Comparison of ENCODE assay signal across 23 mouse cellular contexts in the genomic region with DNA sequence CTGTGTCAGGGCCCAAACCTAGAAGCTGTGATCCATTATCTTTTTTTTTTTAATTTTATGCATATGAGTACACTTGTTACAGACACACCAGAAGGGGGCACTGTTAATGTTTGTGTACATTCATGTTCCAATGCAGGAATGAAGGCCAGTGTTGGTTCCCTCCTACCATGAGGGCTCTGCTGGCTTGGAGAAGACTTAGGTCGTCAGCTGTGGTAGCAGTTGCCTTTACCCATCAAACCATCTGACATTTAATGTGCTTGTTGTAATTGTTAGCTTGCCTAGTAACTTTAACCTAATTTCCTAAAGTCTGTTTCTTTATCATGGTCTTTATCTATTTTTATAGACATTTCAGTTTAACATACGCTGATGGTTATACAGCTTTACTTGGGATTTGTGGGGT. TPM values are rescaled to one million over a fixed set of nuclear protein-coding genes. Genes with fewer than 3 reads are reported as not detected.
DNase-seq lines count a peak whose midpoint lies in the region; ATAC-seq and TF ChIP-seq lines count a peak whose summit lies in the region.
"Had no signal": no experiment of that assay in that cellular context is flagged by ENCODE, and none has a peak within 500 bp of the region (broad histone marks: within the 10 kb centered on the region; RNA-seq: fewer than 3 reads in every experiment).

No protein-coding gene starts in this region.

- 68% methylated on average over 2 of the region's 2 CpGs for WGBS in intestine, postnatal 0 days
- 77% methylated on average over 2 of the region's 2 CpGs for WGBS in intestine, embryonic 15.5 days
- WGBS in liver, postnatal 0 days (ENCODE audit: insufficient replicate concordance): 89% methylated on average over 2 of the region's 2 CpGs

- TF ChIP-seq EP300 in liver, postnatal 0 days (IDR thresholded peaks at IDR 0.05; ENCODE audit: low read depth): no peak

- no peak overlapping the region for H3K9ac ChIP-seq in intestine, postnatal 0 days (ENCODE audit: low read depth, low read length)
- H3K9ac ChIP-seq in intestine, embryonic 15.5 days: no peak overlapping the region
- H3K9ac ChIP-seq in liver, postnatal 0 days (replicated peaks): no peak overlapping the region
- H3K9ac ChIP-seq: embryonic facial prominence, embryonic 12.5 days; embryonic facial prominence, embryonic 15.5 days; forebrain, embryonic 15.5 days; hindbrain, embryonic 13.5 days had no signal

- H3K4me3 ChIP-seq in intestine, postnatal 0 days (ENCODE audit: low read depth, low read length): no peak overlapping the region
- H3K4me3 ChIP-seq in intestine, embryonic 15.5 days (replicated peaks): no peak overlapping the region
- no peak overlapping the region for H3K4me3 ChIP-seq in liver, postnatal 0 days (ENCODE audit: low read depth, low read length)
- H3K4me3 ChIP-seq: embryonic facial prominence, embryonic 12.5 days; embryonic facial prominence, embryonic 15.5 days; forebrain, embryonic 15.5 days; hindbrain, embryonic 10.5 days; hindbrain, embryonic 13.5 days had no signal

- TF ChIP-seq CTCF in intestine, postnatal 0 days (IDR thresholded peaks at IDR 0.05; ENCODE audit: low read depth): peak; percentile 22; the same call in 1 of the 2 replicates
- 0 out of 2 replicates have a peak, but pooled peaks have one; percentile 13 for TF ChIP-seq CTCF in liver, postnatal 0 days (IDR thresholded peaks at IDR 0.05; ENCODE audit: low read depth)
- TF ChIP-seq CTCF in brain, embryonic 14.5 days (IDR thresholded peaks at IDR 0.05; ENCODE audit: borderline replicate concordance, extremely low read depth, insufficient read depth, insufficient read length): 0 out of 2 replicates have a peak, but pooled peaks have one; percentile 1

- DNase-seq in liver, postnatal 0 days: no peak
- no peak for DNase-seq in liver
- DNase-seq in brain, embryonic 14.5 days (ENCODE audit: low read depth): no peak
- DNase-seq in thymus, postnatal 10 days (ENCODE audit: low spot score in 2 of 2): no peak
- DNase-seq: adrenal gland, adult 8-10 months; adrenal gland, postnatal 25 days; cerebellum, adult 2 months; cerebellum, adult 9-11 months; cerebellum, postnatal 25 days; gastrocnemius, postnatal 10 days; gastrocnemius, postnatal 36 days; heart, postnatal 36 days had no signal

- no peaks in the 10 kb centered on the region for H3K4me1 ChIP-seq in intestine, postnatal 0 days (replicated peaks; ENCODE audit: control insufficient read depth, insufficient read depth, low read length)
- no peaks in the 10 kb centered on the region for H3K4me1 ChIP-seq in intestine, embryonic 15.5 days (replicated peaks)
- no peaks in the 10 kb centered on the region for H3K4me1 ChIP-seq in liver, postnatal 0 days (ENCODE audit: insufficient read depth)
- H3K4me1 ChIP-seq: embryonic facial prominence, embryonic 12.5 days; embryonic facial prominence, embryonic 15.5 days; hindbrain, embryonic 10.5 days had no signal

- ATAC-seq in intestine, postnatal 0 days: no peak
- no peak for ATAC-seq in intestine, embryonic 15.5 days
- no peak for ATAC-seq in liver, postnatal 0 days
- ATAC-seq: activated CD4-positive, CD25-positive, alpha-beta regulatory T cell, adult 4 months; CD4-positive, CD25-positive, alpha-beta regulatory T cell, adult 4 months; forebrain, embryonic 15.5 days; hindbrain, embryonic 16.5 days had no signal

- H3K36me3 ChIP-seq in intestine, postnatal 0 days (ENCODE audit: control insufficient read depth, insufficient read depth): peaks cover 22% of the 10 kb centered on the region
- 0 out of 2 replicates have a peak, but pooled peaks cover 6% of the 10 kb centered on the region for H3K36me3 ChIP-seq in intestine, embryonic 15.5 days
- H3K36me3 ChIP-seq in liver, postnatal 0 days (replicated peaks; ENCODE audit: insufficient read depth, low read length): peaks cover 18% of the 10 kb centered on the region

- H3K27me3 ChIP-seq in intestine, postnatal 0 days (replicated peaks; ENCODE audit: control insufficient read depth, insufficient read depth, low read length): no peaks in the 10 kb centered on the region
- no peaks in the 10 kb centered on the region for H3K27me3 ChIP-seq in intestine, embryonic 15.5 days (replicated peaks)
- H3K27me3 ChIP-seq in liver, postnatal 0 days (ENCODE audit: insufficient read depth, low read length): no peaks in the 10 kb centered on the region
- H3K27me3 ChIP-seq: embryonic facial prominence, embryonic 12.5 days; embryonic facial prominence, embryonic 15.5 days; forebrain, embryonic 15.5 days; hindbrain, embryonic 13.5 days had no signal

- no peak for TF ChIP-seq POLR2A in brain, embryonic 14.5 days (IDR thresholded peaks at IDR 0.05; ENCODE audit: borderline replicate concordance, extremely low read depth, insufficient read depth, insufficient read length, poor library complexity, severe bottlenecking)

- H3K4me2 ChIP-seq in intestine, postnatal 0 days (replicated peaks; ENCODE audit: low read depth): no peak overlapping the region
- no peak overlapping the region for H3K4me2 ChIP-seq in intestine, embryonic 15.5 days (replicated peaks)
- no peak overlapping the region for H3K4me2 ChIP-seq in liver, postnatal 0 days (ENCODE audit: low read depth, low read length)
- H3K4me2 ChIP-seq: embryonic facial prominence, embryonic 12.5 days; embryonic facial prominence, embryonic 15.5 days; forebrain, embryonic 15.5 days; heart, embryonic 11.5 days; hindbrain, embryonic 13.5 days had no signal

- H3K27ac ChIP-seq in intestine, postnatal 0 days (ENCODE audit: low read depth, low read length): no peak overlapping the region
- no peak overlapping the region for H3K27ac ChIP-seq in intestine, embryonic 15.5 days
- H3K27ac ChIP-seq in liver, postnatal 0 days (ENCODE audit: low read depth): no peak overlapping the region
- H3K27ac ChIP-seq: embryonic facial prominence, embryonic 12.5 days; embryonic facial prominence, embryonic 15.5 days; forebrain, embryonic 15.5 days; hindbrain, embryonic 10.5 days; hindbrain, embryonic 13.5 days had no signal

- H3K9me3 ChIP-seq in intestine, postnatal 0 days (ENCODE audit: control insufficient read depth): no peaks in the 10 kb centered on the region
- no peaks in the 10 kb centered on the region for H3K9me3 ChIP-seq in intestine, embryonic 15.5 days
- no peaks in the 10 kb centered on the region for H3K9me3 ChIP-seq in liver, postnatal 0 days (ENCODE audit: low read length)
- H3K9me3 ChIP-seq: embryonic facial prominence, embryonic 12.5 days; embryonic facial prominence, embryonic 15.5 days; forebrain, embryonic 15.5 days; hindbrain, embryonic 10.5 days; hindbrain, embryonic 13.5 days had no signal

RNA-seq across cellular contexts. Expression of a gene that starts 35.4 kb away (rescaled TPM):
- 64.5 and 67.9 TPM in 2 replicates for polyA plus RNA-seq in intestine, postnatal 0 days (2015; fragmentation: Nextera tagmentation; extraction: Ambion mirVana)
- 64.5 and 68.6 TPM in 2 replicates for polyA plus RNA-seq in intestine, embryonic 15.5 days (2015; fragmentation: Nextera tagmentation; extraction: Ambion mirVana)
- 39.4 and 43.9 TPM in 2 replicates for polyA plus RNA-seq in liver, postnatal 0 days (2015; fragmentation: Nextera tagmentation; extraction: Ambion mirVana)
- polyA plus RNA-seq in brain, embryonic 14.5 days (2012; rRNA removed): 139 and 175 TPM in 2 replicates

RNA-seq across cellular contexts. Expression of a gene that starts 46.7 kb away (rescaled TPM):
- polyA plus RNA-seq in intestine, postnatal 0 days (2015; fragmentation: Nextera tagmentation; extraction: Ambion mirVana): 7.7 and 8.4 TPM in 2 replicates
- polyA plus RNA-seq in intestine, embryonic 15.5 days (2015; fragmentation: Nextera tagmentation; extraction: Ambion mirVana): 21.7 and 21.8 TPM in 2 replicates
- polyA plus RNA-seq in liver, postnatal 0 days (2015; fragmentation: Nextera tagmentation; extraction: Ambion mirVana): 4.3 and 4.7 TPM in 2 replicates
- polyA plus RNA-seq in brain, embryonic 14.5 days (2012; rRNA removed): 51.5 and 57.4 TPM in 2 replicates
